9 mouse cellular contexts compared by ENCODE assay signal in genomic region chr1:36603361-36603760, GRCm38 (mm10). TPM values are rescaled to one million over a fixed set of nuclear protein-coding genes. Genes with fewer than 3 reads are reported as not detected.
DNase-seq lines count a peak whose midpoint lies in the region; ATAC-seq lines count a peak whose summit lies in the region.
"Had no signal": no experiment of that assay in that cellular context is flagged by ENCODE, and none has a peak within 500 bp of the region (broad histone marks: within the 10 kb centered on the region; RNA-seq: fewer than 3 reads in every experiment).

No protein-coding gene starts in this region.

- 0 out of 2 replicates have a peak, but pooled peaks cover 8% of the 10 kb centered on the region for H3K27me3 ChIP-seq in hindbrain, embryonic 13.5 days
- no peaks in the 10 kb centered on the region for H3K27me3 ChIP-seq in hindbrain, embryonic 11.5 days (ENCODE audit: control insufficient read depth, insufficient read depth, low read length)
- H3K27me3 ChIP-seq in forebrain, embryonic 16.5 days (replicated peaks; ENCODE audit: control insufficient read depth, insufficient read depth, low read length), result no peaks in the 10 kb centered on the region

- no peak overlapping the region for H3K4me3 ChIP-seq in hindbrain, embryonic 13.5 days
- no peak overlapping the region for H3K4me3 ChIP-seq in hindbrain, embryonic 11.5 days (ENCODE audit: low read depth, low read length)
- no peak overlapping the region for H3K4me3 ChIP-seq in forebrain, embryonic 16.5 days (replicated peaks; ENCODE audit: low read length)
- H3K4me3 ChIP-seq: megakaryocyte, embryonic 14.5 days had no signal

- 0 out of 2 replicates have a peak, but pooled peaks have one; percentile 39 for ATAC-seq in hindbrain, embryonic 13.5 days (ENCODE audit: low FRiP score)
- no peak for ATAC-seq in hindbrain, embryonic 11.5 days (ENCODE audit: low FRiP score)
- peak; percentile 79 for ATAC-seq in forebrain, embryonic 16.5 days

- no peak overlapping the region for H3K27ac ChIP-seq in hindbrain, embryonic 13.5 days
- H3K27ac ChIP-seq in hindbrain, embryonic 11.5 days (ENCODE audit: low read depth, low read length), result no peak overlapping the region
- peak overlapping the region; percentile 72 for H3K27ac ChIP-seq in forebrain, embryonic 16.5 days (ENCODE audit: low read length)

- H3K36me3 ChIP-seq in hindbrain, embryonic 13.5 days, result no peaks in the 10 kb centered on the region
- H3K36me3 ChIP-seq in hindbrain, embryonic 11.5 days (ENCODE audit: control insufficient read depth, insufficient read depth, low read length), result no peaks in the 10 kb centered on the region
- no peaks in the 10 kb centered on the region for H3K36me3 ChIP-seq in forebrain, embryonic 16.5 days (ENCODE audit: control insufficient read depth, insufficient read depth)

- H3K9me3 ChIP-seq in hindbrain, embryonic 13.5 days, result no peaks in the 10 kb centered on the region
- no peaks in the 10 kb centered on the region for H3K9me3 ChIP-seq in hindbrain, embryonic 11.5 days (ENCODE audit: control insufficient read depth, low read length)
- no peaks in the 10 kb centered on the region for H3K9me3 ChIP-seq in forebrain, embryonic 16.5 days (ENCODE audit: control insufficient read depth, low read length)
- H3K9me3 ChIP-seq: megakaryocyte, embryonic 14.5 days had no signal

- H3K9ac ChIP-seq in hindbrain, embryonic 13.5 days, result no peak overlapping the region
- no peak overlapping the region for H3K9ac ChIP-seq in hindbrain, embryonic 11.5 days (ENCODE audit: low read depth, low read length)
- H3K9ac ChIP-seq in forebrain, embryonic 16.5 days (replicated peaks; ENCODE audit: low read depth, low read length), result no peak overlapping the region

- intact Hi-C loops in heart, postnatal 25 days (cut with DNase I), result no loop called here
- intact Hi-C loops in left cerebral cortex, postnatal 4 days (cut with DNase I), result no loop called here

- 70% methylated on average over 9 of the region's 9 CpGs for WGBS in hindbrain, embryonic 13.5 days
- WGBS in hindbrain, embryonic 11.5 days, result 79% methylated on average over 9 of the region's 9 CpGs
- WGBS in forebrain, embryonic 16.5 days, result 34% methylated on average over 9 of the region's 9 CpGs

- no peak overlapping the region for H3K4me2 ChIP-seq in hindbrain, embryonic 13.5 days
- no peak overlapping the region for H3K4me2 ChIP-seq in hindbrain, embryonic 11.5 days (replicated peaks; ENCODE audit: low read depth, low read length)
- H3K4me2 ChIP-seq in forebrain, embryonic 16.5 days (ENCODE audit: low read length), result no peak overlapping the region

- no peak for DNase-seq in hindbrain, embryonic 11.5 days (ENCODE audit: low spot score)
- DNase-seq in heart, postnatal 25 days (ENCODE audit: low spot score), result peak; percentile 51
- peak; percentile 62 for DNase-seq in left cerebral cortex, postnatal 4 days
- DNase-seq in right cerebral cortex, adult 18-20 months, result peak; percentile 48
- DNase-seq in embryo, embryonic 9.5 days (ENCODE audit: extremely low spot score), result no peak
- DNase-seq in cerebellum, postnatal 36 days, result no peak

- peaks cover 4% of the 10 kb centered on the region; the same call in 1 of the 2 replicates for H3K4me1 ChIP-seq in hindbrain, embryonic 13.5 days (replicated peaks)
- no peaks in the 10 kb centered on the region for H3K4me1 ChIP-seq in hindbrain, embryonic 11.5 days (replicated peaks; ENCODE audit: control insufficient read depth, insufficient read depth, low read length)
- peaks cover 19% of the 10 kb centered on the region for H3K4me1 ChIP-seq in forebrain, embryonic 16.5 days (replicated peaks; ENCODE audit: control insufficient read depth, insufficient read depth, low read length)

RNA-seq across cellular contexts. Expression of gene Sema4c, which starts 45.2 kb away (rescaled TPM):
- 28.3 and 31.8 TPM in 2 replicates for polyA plus RNA-seq in hindbrain, embryonic 13.5 days (2015; fragmentation: Nextera tagmentation; extraction: Ambion mirVana)
- polyA plus RNA-seq in hindbrain, embryonic 11.5 days (2014; fragmentation: Nextera tagmentation; extraction: Ambion mirVana), result 4.3 and 5.9 TPM in 2 replicates
- 35.4 and 37.3 TPM in 2 replicates for polyA plus RNA-seq in forebrain, embryonic 16.5 days (2015; fragmentation: Nextera tagmentation; extraction: Ambion mirVana)
- total RNA-seq in heart, postnatal 25 days (2021), result 10 to 100 TPM; 14.8 to 15.7 TPM
- 10 to 100 TPM; 60.5 to 65.4 TPM for total RNA-seq in left cerebral cortex, postnatal 4 days (2021)

RNA-seq across cellular contexts. Expression of gene Ankrd39, which starts 56.1 kb away (rescaled TPM):
- polyA plus RNA-seq in hindbrain, embryonic 13.5 days (2015; fragmentation: Nextera tagmentation; extraction: Ambion mirVana), result 22.4 TPM in 2 replicates
- 12.8 and 13.1 TPM in 2 replicates for polyA plus RNA-seq in hindbrain, embryonic 11.5 days (2014; fragmentation: Nextera tagmentation; extraction: Ambion mirVana)
- 15.4 and 24.4 TPM in 2 replicates for polyA plus RNA-seq in forebrain, embryonic 16.5 days (2015; fragmentation: Nextera tagmentation; extraction: Ambion mirVana)
- total RNA-seq in heart, postnatal 25 days (2021), result 1 to 10 TPM; 5.6 to 8.1 TPM
- 10 to 100 TPM; 13.4 to 15.1 TPM for total RNA-seq in left cerebral cortex, postnatal 4 days (2021)

Comparison
In these comparisons a context has a peak if more than half of its experiments do, and no peak if none do; other contexts are left out.
1. DNase-seq: peak in heart, postnatal 25 days (single experiment), left cerebral cortex, postnatal 4 days (single experiment) and right cerebral cortex, adult 18-20 months (single experiment); none in hindbrain, embryonic 11.5 days (single experiment), embryo, embryonic 9.5 days (single experiment) and cerebellum, postnatal 36 days (0 of 2).